Mouse (Mus musculus) intestine, embryonic 16.5 days (tissue): Measurements from ENCODE around the gene Nsmf. TPM values are rescaled to one million over a fixed set of nuclear protein-coding genes. Genes with fewer than 3 reads are reported as not detected.

ENCODE experiments used
- ATAC-seq: fragments of 200-750 bp; cut with Nextera tagmentation; 2 replicates; pipeline ENCODE4 v1.8.0; 2017; ENCODE audit warnings: moderate TSS enrichment, moderate library complexity
- H3K27ac ChIP-seq: fragments of 300-500 bp; sonication (generic); 2 replicates; pipeline ENCODE4 v1.5.1; 2014; ENCODE audit warnings: mild to moderate bottlenecking, low read length
- H3K27me3 ChIP-seq: fragments of 300-500 bp; sonication (generic); replicated peaks from 2 replicates; pipeline ENCODE4 v1.6.1; 2014; ENCODE audit warnings: low read length, control low read depth, mixed read lengths; ENCODE audit not compliant: control insufficient read depth, insufficient read depth
- H3K36me3 ChIP-seq: fragments of 300-500 bp; sonication (generic); 2 replicates; pipeline ENCODE4 v1.6.1; 2014; ENCODE audit warnings: low read length, control low read depth; ENCODE audit not compliant: control insufficient read depth, insufficient read depth
- H3K4me1 ChIP-seq: fragments of 300-500 bp; sonication (generic); 2 replicates; pipeline ENCODE4 v1.6.1; 2014; ENCODE audit warnings: low read length, control low read depth, mixed read lengths; ENCODE audit not compliant: control insufficient read depth, insufficient read depth
- H3K4me2 ChIP-seq: fragments of 300-500 bp; sonication (generic); 2 replicates; pipeline ENCODE4 v1.6.1; 2014; ENCODE audit warnings: low read depth, low read length, control low read depth
- H3K4me3 ChIP-seq: fragments of 300-500 bp; sonication (generic); 2 replicates; pipeline ENCODE4 v1.5.1; 2014; ENCODE audit warnings: mild to moderate bottlenecking, low read length
- H3K9ac ChIP-seq: fragments of 300-500 bp; sonication (generic); 2 replicates; pipeline ENCODE4 v1.6.1; 2014; ENCODE audit warnings: low read depth, low read length
- H3K9me3 ChIP-seq: fragments of 300-500 bp; sonication (generic); 2 replicates; pipeline ENCODE4 v1.6.1; 2016; ENCODE audit warnings: low read length, control low read depth; ENCODE audit not compliant: control insufficient read depth
- WGBS: fragments of 180-500 bp; shearing (Covaris S2); extraction: QIAGEN DNeasy Blood & Tissue Kit; methylation state at CpG from one replicate; pipeline ENCODE4 v1.1.7; 2014; 5-methylcytosine and 5-hydroxymethylcytosine counted together
- polyA plus RNA-seq: library from polyadenylated mRNA; unstranded; fragments of >200 nt; fragmentation: Nextera tagmentation; extraction: Ambion mirVana; gene quantifications from 2 replicates; pipeline ENCODE4 v1.2.1, GENCODE M21; 2015

The Nsmf gene
- polyA plus RNA-seq, 1 experiment from 2014 or later = 45.5 TPM

GRCm38 (mm10) chr2:25053101-25053500 is 1.1 kb upstream of the Nsmf start:
- ATAC-seq = no peak
- WGBS = 90% methylated on average over 6 of the region's 6 CpGs
- Histone ChIP-seq H3K27ac (no peak overlapping the region), H3K4me3 (no peak overlapping the region), H3K27me3 (no peaks in the 10 kb centered on the region), H3K4me2 (no peak overlapping the region), H3K36me3 (no peaks in the 10 kb centered on the region), H3K4me1 (peaks cover 10% of the 10 kb centered on the region), H3K9me3 (no peaks in the 10 kb centered on the region), H3K9ac (no peak overlapping the region)

GRCm38 (mm10) chr2:25055068-25055405 is 882 bp downstream of the Nsmf start:
- peaks cover 10% of the 10 kb centered on the region for H3K4me1 ChIP-seq
- no peaks in the 10 kb centered on the region for H3K36me3 ChIP-seq
- H3K27ac ChIP-seq = no peak overlapping the region
- 0 out of 2 replicates have a peak, but pooled peaks have one; percentile 19 for ATAC-seq
- H3K9ac ChIP-seq = peak overlapping the region; percentile 91
- peak overlapping the region; percentile 92 for H3K4me3 ChIP-seq
- H3K27me3 ChIP-seq = no peaks in the 10 kb centered on the region
- no peaks in the 10 kb centered on the region for H3K9me3 ChIP-seq
- peak overlapping the region; percentile 83 for H3K4me2 ChIP-seq
- 57% methylated on average over 2 of the region's 2 CpGs for WGBS

GRCm38 (mm10) chr2:25055409-25056155 is 1.4 kb downstream of the Nsmf start:
- no peak for ATAC-seq
- Histone ChIP-seq H3K4me3 (no peak overlapping the region), H3K4me2 (peak overlapping the region; percentile 83), H3K27me3 (no peaks in the 10 kb centered on the region), H3K4me1 (peaks cover 10% of the 10 kb centered on the region), H3K9me3 (no peaks in the 10 kb centered on the region), H3K27ac (no peak overlapping the region), H3K36me3 (no peaks in the 10 kb centered on the region), H3K9ac (peak overlapping the region; percentile 91; the same call in 1 of the 2 replicates)
- WGBS = 88% methylated on average over 21 of the region's 21 CpGs

- ATAC-seq = no peak
- Histone ChIP-seq H3K36me3 (no peaks in the 10 kb centered on the region), H3K27ac (no peak overlapping the region), H3K27me3 (no peaks in the 10 kb centered on the region), H3K4me1 (peaks cover 10% of the 10 kb centered on the region), H3K4me2 (no peak overlapping the region), H3K4me3 (no peak overlapping the region), H3K9ac (no peak overlapping the region), H3K9me3 (no peaks in the 10 kb centered on the region)
- 92% methylated on average over 7 of the region's 7 CpGs for WGBS
Observed at GRCm38 (mm10) chr2:25058926-25059325, 4.8 kb downstream of the Nsmf start.

GRCm38 (mm10) chr2:25063523-25063922 is 9.4 kb downstream of the Nsmf start:
- Histone ChIP-seq H3K9me3 (no peaks in the 10 kb centered on the region), H3K36me3 (no peaks in the 10 kb centered on the region), H3K4me2 (no peak overlapping the region), H3K4me3 (no peak overlapping the region), H3K4me1 (no peaks in the 10 kb centered on the region), H3K9ac (no peak overlapping the region), H3K27ac (no peak overlapping the region), H3K27me3 (no peaks in the 10 kb centered on the region)
- WGBS = 93% methylated on average over 5 of the region's 5 CpGs
- ATAC-seq = no peak

- no peak overlapping the region for H3K4me2 ChIP-seq
- no peak for ATAC-seq
- H3K9ac ChIP-seq = no peak overlapping the region
- H3K4me3 ChIP-seq = no peak overlapping the region
- H3K27me3 ChIP-seq = no peaks in the 10 kb centered on the region
- H3K27ac ChIP-seq = no peak overlapping the region
- H3K9me3 ChIP-seq = no peaks in the 10 kb centered on the region
- WGBS = 89% methylated on average over 1 of the region's 1 CpGs
- H3K36me3 ChIP-seq = no peaks in the 10 kb centered on the region
- H3K4me1 ChIP-seq = no peaks in the 10 kb centered on the region
Observed at GRCm38 (mm10) chr2:25064285-25064684, 10.1 kb downstream of the Nsmf start.

GRCm38 (mm10) chr2:25065537-25065936 is 11.4 kb downstream of the Nsmf start:
- H3K9ac ChIP-seq = no peak overlapping the region
- ATAC-seq = no peak
- H3K9me3 ChIP-seq = no peaks in the 10 kb centered on the region
- H3K27ac ChIP-seq = no peak overlapping the region
- H3K27me3 ChIP-seq = no peaks in the 10 kb centered on the region
- no peak overlapping the region for H3K4me2 ChIP-seq
- no peaks in the 10 kb centered on the region for H3K4me1 ChIP-seq
- H3K4me3 ChIP-seq = no peak overlapping the region
- H3K36me3 ChIP-seq = no peaks in the 10 kb centered on the region

- H3K27ac ChIP-seq = no peak overlapping the region
- no peaks in the 10 kb centered on the region for H3K36me3 ChIP-seq
- H3K4me1 ChIP-seq = no peaks in the 10 kb centered on the region
- H3K27me3 ChIP-seq = no peaks in the 10 kb centered on the region
- H3K9ac ChIP-seq = no peak overlapping the region
- 85% methylated on average over 4 of the region's 4 CpGs for WGBS
- H3K4me3 ChIP-seq = no peak overlapping the region
- no peak overlapping the region for H3K4me2 ChIP-seq
- ATAC-seq = no peak
- no peaks in the 10 kb centered on the region for H3K9me3 ChIP-seq
Observed at GRCm38 (mm10) chr2:25066552-25066951, 12.4 kb downstream of the Nsmf start.

- Histone ChIP-seq H3K27ac (no peak overlapping the region), H3K27me3 (no peaks in the 10 kb centered on the region), H3K4me3 (no peak overlapping the region), H3K4me1 (no peaks in the 10 kb centered on the region), H3K9me3 (no peaks in the 10 kb centered on the region), H3K9ac (no peak overlapping the region), H3K4me2 (no peak overlapping the region), H3K36me3 (no peaks in the 10 kb centered on the region)
- ATAC-seq = no peak
- 71% methylated on average over 4 of the region's 4 CpGs for WGBS
Observed at GRCm38 (mm10) chr2:25069537-25069936, 15.4 kb downstream of the Nsmf start.

- Histone ChIP-seq H3K36me3 (no peaks in the 10 kb centered on the region), H3K4me1 (no peaks in the 10 kb centered on the region; the same call in 1 of the 2 replicates), H3K4me3 (no peak overlapping the region), H3K27ac (no peak overlapping the region), H3K9ac (no peak overlapping the region), H3K27me3 (no peaks in the 10 kb centered on the region), H3K9me3 (no peaks in the 10 kb centered on the region), H3K4me2 (no peak overlapping the region)
- no peak for ATAC-seq
- WGBS = 86% methylated on average over 4 of the region's 4 CpGs
Observed at GRCm38 (mm10) chr2:25072398-25072797, 18.2 kb downstream of the Nsmf start.
